Mouse (Mus musculus) testis, adult 10 weeks (tissue): ENCODE measurements around the gene Vps13d. TPM values are rescaled to one million over a fixed set of nuclear protein-coding genes. Genes with fewer than 3 reads are reported as not detected.

ENCODE experiments used
- polyA plus RNA-seq: library from polyadenylated mRNA; stranded (reverse); fragments of 350-450 nt; fragmentation: Illumina TruSeq; extraction: RNeasy Lipid Tissue Mini Kit (QIAGEN cat#74804); gene quantifications from one replicate; pipeline ENCODE4 v1.2.3, GENCODE M21; 2014; ENCODE audit warnings: low read depth, low replicate concordance

Vps13d gene
- 8.3 TPM for polyA plus RNA-seq

GRCm38 (mm10) chr4:145194559-145195162, at the start of gene Vps13d:
Gene Vps13d (minus strand): TSS chr4:145195005.

Other genes starting within 250 kb of the Vps13d start
- 0.39 TPM for gene Tnfrsf1b, start 51.9 kb upstream of the Vps13d start, polyA plus RNA-seq
- gene Tnfrsf8, start 120.2 kb upstream of the Vps13d start, polyA plus RNA-seq = 0.43 TPM